Mouse (Mus musculus) MEL (cell line): ENCODE results near the gene Glod4. TPM values are rescaled to one million over a fixed set of nuclear protein-coding genes. Genes with fewer than 3 reads are reported as not detected.

Experiments used
- DNase-seq: peaks from one replicate; pipeline ENCODE4 v3.0.0; 2011; ENCODE audit warnings: low read depth, low spot score
- H3K27ac ChIP-seq: 2 replicates; pipeline ENCODE4 v1.5.1; 2012; ENCODE audit warnings: low read depth, mild to moderate bottlenecking, control low read depth, low read length, moderate library complexity; ENCODE audit not compliant: control insufficient read depth
- H3K27me3 ChIP-seq, 2 experiments: fragments of 150-350 bp in 1 of 2; sonication (generic) in 1 of 2; 2 replicates each; pipeline ENCODE4 v1.6.1; 2012; ENCODE audit warnings: low read length in 2 of 2, mild to moderate bottlenecking in 2 of 2, improper control_type of control experiment in 1 of 2, moderate library complexity in 1 of 2; ENCODE audit not compliant: insufficient read depth in 2 of 2, control insufficient read depth in 1 of 2
- H3K36me3 ChIP-seq, 2 experiments: 2 replicates each; pipeline ENCODE4 v1.6.1; 2012 to 2014; ENCODE audit warnings: low read length in 2 of 2, improper control_type of control experiment in 1 of 2, inconsistent platforms in 1 of 2, mild to moderate bottlenecking in 1 of 2; ENCODE audit not compliant: insufficient read depth in 2 of 2, control insufficient read depth in 1 of 2
- H3K4me1 ChIP-seq, 2 experiments: fragments of 150-350 bp in 1 of 2; sonication (generic) in 1 of 2; 2 replicates each; pipeline ENCODE4 v1.6.1; 2012; ENCODE audit warnings: low read length in 2 of 2, improper control_type of control experiment in 1 of 2, mild to moderate bottlenecking in 1 of 2; ENCODE audit not compliant: insufficient read depth in 2 of 2, control insufficient read depth in 1 of 2
- H3K4me3 ChIP-seq, 2 experiments: fragments of 150-350 bp in 1 of 2; sonication (generic) in 1 of 2; 2 replicates each; pipeline ENCODE4 v1.5.1; 2012; ENCODE audit warnings: low read depth in 2 of 2, low read length in 2 of 2, mild to moderate bottlenecking in 2 of 2, moderate library complexity in 2 of 2, control low read depth in 1 of 2, improper control_type of control experiment in 1 of 2; ENCODE audit not compliant: control insufficient read depth in 1 of 2, insufficient read depth in 1 of 2
- H3K79me2 ChIP-seq: 2 replicates; pipeline ENCODE4 v1.6.1; 2012; ENCODE audit warnings: mild to moderate bottlenecking, low read length, moderate library complexity; ENCODE audit not compliant: control insufficient read depth, poor library complexity, insufficient read depth
- H3K9ac ChIP-seq: 2 replicates; pipeline ENCODE4 v1.6.1; 2012; ENCODE audit warnings: low read depth, mild to moderate bottlenecking, control low read depth, low read length, moderate library complexity; ENCODE audit not compliant: control insufficient read depth, poor library complexity, severe bottlenecking
- H3K9me3 ChIP-seq: fragments of 150-350 bp; sonication (generic); replicated peaks from 2 replicates; pipeline ENCODE4 v1.6.1; 2012; ENCODE audit warnings: mild to moderate bottlenecking, low read length, improper control_type of control experiment, moderate library complexity; ENCODE audit not compliant: insufficient read depth
- BHLHE40 ChIP-seq: IDR thresholded peaks from 2 replicates; pipeline ENCODE4 v1.6.1; 2012; ENCODE audit warnings: low read depth, mild to moderate bottlenecking, inconsistent platforms, low read length, improper control_type of control experiment, borderline replicate concordance
- CHD1 ChIP-seq: IDR thresholded peaks from 2 replicates; pipeline ENCODE4 v1.6.1; 2012; ENCODE audit warnings: low read depth, mild to moderate bottlenecking, inconsistent platforms, low read length, improper control_type of control experiment
- CHD2 ChIP-seq: IDR thresholded peaks from 2 replicates; pipeline ENCODE4 v1.6.1; 2011; ENCODE audit warnings: low read length, improper control_type of control experiment
- CTCF ChIP-seq, 3 experiments: IDR thresholded peaks in 2 of 3; conservative IDR thresholded peaks in 1 of 3; 2 replicates each; pipeline ENCODE4 v1.5.1; 2011 to 2012; ENCODE audit warnings: low read length in 3 of 3, low read depth in 2 of 3, mild to moderate bottlenecking in 2 of 3, improper control_type of control experiment in 1 of 3, inconsistent platforms in 1 of 3, mixed read lengths in 1 of 3, moderate library complexity in 1 of 3; ENCODE audit not compliant: control insufficient read depth in 1 of 3, insufficient read depth in 1 of 3, poor library complexity in 1 of 3, severe bottlenecking in 1 of 3
- E2F4 ChIP-seq: IDR thresholded peaks from 2 replicates; pipeline ENCODE4 v1.6.1; 2011; ENCODE audit warnings: low read depth, low read length, improper control_type of control experiment, borderline replicate concordance
- ELF1 ChIP-seq: IDR thresholded peaks from 2 replicates; pipeline ENCODE4 v1.6.1; 2014; ENCODE audit warnings: low read depth, mild to moderate bottlenecking, inconsistent platforms, low read length, improper control_type of control experiment, moderate library complexity
- EP300 ChIP-seq, 2 experiments: IDR thresholded peaks; 2 replicates each; pipeline ENCODE4 v1.6.1; 2011; ENCODE audit warnings: improper control_type of control experiment in 2 of 2, low read length in 2 of 2, low read depth in 1 of 2, mild to moderate bottlenecking in 1 of 2
- GABPA ChIP-seq: IDR thresholded peaks from 2 replicates; pipeline ENCODE4 v1.6.1; 2012; ENCODE audit warnings: low read depth, mild to moderate bottlenecking, inconsistent platforms, low read length, improper control_type of control experiment, moderate library complexity
- GATA1 ChIP-seq: IDR thresholded peaks from 2 replicates; pipeline ENCODE4 v1.6.1; 2011; ENCODE audit warnings: low read depth, low read length, improper control_type of control experiment
- JUND ChIP-seq: IDR thresholded peaks from 2 replicates; pipeline ENCODE4 v1.6.1; 2011; ENCODE audit warnings: low read depth, mild to moderate bottlenecking, improper control_type of control experiment, low read length
- KAT2A ChIP-seq: conservative IDR thresholded peaks from 2 replicates; pipeline ENCODE4 v1.6.1; 2012; ENCODE audit warnings: low read depth, low read length, improper control_type of control experiment, inconsistent platforms
- MAFK ChIP-seq: IDR thresholded peaks from 2 replicates; pipeline ENCODE4 v1.6.1; 2011; ENCODE audit warnings: low read depth, mild to moderate bottlenecking, low read length, improper control_type of control experiment, borderline replicate concordance
- MAX ChIP-seq: IDR thresholded peaks from 2 replicates; pipeline ENCODE4 v1.6.1; 2011; ENCODE audit warnings: low read length, improper control_type of control experiment
- MAZ ChIP-seq: IDR thresholded peaks from 2 replicates; pipeline ENCODE4 v1.6.1; 2012; ENCODE audit warnings: low read depth, mild to moderate bottlenecking, inconsistent platforms, low read length, improper control_type of control experiment
- MEF2A ChIP-seq: IDR thresholded peaks from 2 replicates; pipeline ENCODE4 v1.6.1; 2014; ENCODE audit warnings: low read depth, mild to moderate bottlenecking, inconsistent platforms, low read length, improper control_type of control experiment; ENCODE audit not compliant: poor library complexity, insufficient replicate concordance, severe bottlenecking; ENCODE audit errors: extremely low read depth
- MXI1 ChIP-seq: IDR thresholded peaks from 2 replicates; pipeline ENCODE4 v1.6.1; 2011; ENCODE audit warnings: mild to moderate bottlenecking, low read depth, low read length, improper control_type of control experiment
- MYB ChIP-seq: IDR thresholded peaks from 2 replicates; pipeline ENCODE4 v1.6.1; 2011; ENCODE audit warnings: mild to moderate bottlenecking, low read depth, low read length, improper control_type of control experiment
- MYC ChIP-seq: IDR thresholded peaks from 2 replicates; pipeline ENCODE4 v1.6.1; 2011; ENCODE audit warnings: low read depth, mild to moderate bottlenecking, low read length, improper control_type of control experiment, moderate library complexity
- NELFE ChIP-seq: IDR thresholded peaks from 2 replicates; pipeline ENCODE4 v1.6.1; 2011; ENCODE audit warnings: low read depth, low read length, improper control_type of control experiment
- POLR2A ChIP-seq, 2 experiments: IDR thresholded peaks; 2 replicates each; pipeline ENCODE4 v1.6.1; 2011 to 2012; ENCODE audit warnings: low read length in 2 of 2, mild to moderate bottlenecking in 2 of 2, control low read depth in 1 of 2, improper control_type of control experiment in 1 of 2, low read depth in 1 of 2, moderate library complexity in 1 of 2; ENCODE audit not compliant: control insufficient read depth in 1 of 2, insufficient read depth in 1 of 2, poor library complexity in 1 of 2
- POLR2AphosphoS2 ChIP-seq: IDR thresholded peaks from 2 replicates; pipeline ENCODE4 v1.6.1; 2011; ENCODE audit warnings: low read length, improper control_type of control experiment
- POLR2AphosphoS5 ChIP-seq: IDR thresholded peaks from 2 replicates; pipeline ENCODE4 v1.6.1; 2012; ENCODE audit warnings: low read depth, borderline replicate concordance, mild to moderate bottlenecking, inconsistent platforms, low read length, moderate library complexity, mixed read lengths
- SIN3A ChIP-seq: IDR thresholded peaks from 2 replicates; pipeline ENCODE4 v1.6.1; 2012; ENCODE audit warnings: low read length, improper control_type of control experiment, inconsistent platforms
- SMC3 ChIP-seq: IDR thresholded peaks from 2 replicates; pipeline ENCODE4 v1.6.1; 2011; ENCODE audit warnings: low read depth, low read length, improper control_type of control experiment
- TAL1 ChIP-seq: IDR thresholded peaks from 2 replicates; pipeline ENCODE4 v1.6.1; 2012; ENCODE audit warnings: mild to moderate bottlenecking, inconsistent platforms, low read length, moderate library complexity, mixed read lengths
- TBP ChIP-seq: IDR thresholded peaks from 2 replicates; pipeline ENCODE4 v1.8.0; 2011; ENCODE audit warnings: low read depth, low read length, improper control_type of control experiment
- TCF12 ChIP-seq: IDR thresholded peaks from 2 replicates; pipeline ENCODE4 v1.6.1; 2014; ENCODE audit warnings: low read depth, mild to moderate bottlenecking, inconsistent platforms, low read length, improper control_type of control experiment, moderate library complexity
- UBTF ChIP-seq: IDR thresholded peaks from 2 replicates; pipeline ENCODE4 v1.6.1; 2012; ENCODE audit warnings: low read depth, mild to moderate bottlenecking, inconsistent platforms, low read length, improper control_type of control experiment, moderate library complexity, borderline replicate concordance; ENCODE audit not compliant: insufficient read depth
- USF1 ChIP-seq: IDR thresholded peaks from 2 replicates; pipeline ENCODE4 v1.6.1; 2014; ENCODE audit warnings: low read depth, mild to moderate bottlenecking, inconsistent platforms, low read length, improper control_type of control experiment, moderate library complexity
- USF2 ChIP-seq, 2 experiments: IDR thresholded peaks; 2 replicates each; pipeline ENCODE4 v1.6.1; 2011 to 2012; ENCODE audit warnings: improper control_type of control experiment in 2 of 2, low read length in 2 of 2, borderline replicate concordance in 1 of 2, inconsistent platforms in 1 of 2, low read depth in 1 of 2, mild to moderate bottlenecking in 1 of 2; ENCODE audit not compliant: insufficient read depth in 1 of 2
- ZC3H11A ChIP-seq: IDR thresholded peaks from 2 replicates; pipeline ENCODE4 v1.6.1; 2012; ENCODE audit warnings: low read depth, mild to moderate bottlenecking, inconsistent platforms, low read length, improper control_type of control experiment
- ZKSCAN1 ChIP-seq: IDR thresholded peaks from 2 replicates; pipeline ENCODE4 v1.6.1; 2012; ENCODE audit warnings: low read depth, mild to moderate bottlenecking, inconsistent platforms, low read length, improper control_type of control experiment, moderate library complexity
- ZMIZ1 ChIP-seq: IDR thresholded peaks from 2 replicates; pipeline ENCODE4 v1.6.1; 2012; ENCODE audit warnings: low read depth, mild to moderate bottlenecking, inconsistent platforms, low read length, improper control_type of control experiment, moderate library complexity
- ZNF384 ChIP-seq: IDR thresholded peaks from 2 replicates; pipeline ENCODE4 v1.6.1; 2012; ENCODE audit warnings: low read depth, mild to moderate bottlenecking, inconsistent platforms, low read length, improper control_type of control experiment
- polyA plus RNA-seq, 2 experiments: library from polyadenylated mRNA; stranded (reverse) in 1 of 2; unstranded in 1 of 2; fragments of >175 nt in 1 of 2; fragments of >200 nt in 1 of 2; gene quantifications; 2 replicates each; pipeline versions ENCODE4 v1.2.1 to v1.2.4; 2012; ENCODE audit warnings: low replicate concordance in 2 of 2, low read depth in 1 of 2; ENCODE audit not compliant: insufficient read length in 2 of 2, insufficient read depth in 1 of 2, missing spikeins in 1 of 2
- total RNA-seq: library from RNA; depleted of rRNA; stranded (reverse); fragments of 300-350 nt; gene quantifications from 2 replicates; pipeline ENCODE4 v1.2.3, GENCODE M21; 2012; rRNA removed

The Glod4 gene
- total RNA-seq (139 and 143 TPM in 2 replicates), polyA plus RNA-seq (10 to 100 TPM in 1 of 2 experiments, not detected in 1; 63.9 TPM)

GRCm38 (mm10) chr11:76242901-76243810 lies at the start of gene Glod4, which contains the start of gene Mrm3:
Glod4 (minus strand) TSS chr11:76243725.
Mrm3 (plus strand) TSS chr11:76243715.
- H3K9ac ChIP-seq, result peak within 1 kb of the TSS; percentile 89
- H3K9me3 ChIP-seq, result no peaks in the 10 kb centered on the region
- no peaks in the 10 kb centered on the region for H3K27me3 ChIP-seq
- peak; percentile 96 for DNase-seq
- peaks cover 4 to 19% of the 10 kb centered on the region in 2 experiments; a peak in 3 of 4 replicates for H3K36me3 ChIP-seq
- H3K79me2 ChIP-seq, result peaks cover 29% of the 10 kb centered on the region
- peak within 1 kb of the TSS; percentile 40 for H3K27ac ChIP-seq
- peaks cover 0 to 12% of the 10 kb centered on the region in 2 experiments; a peak in 2 of 4 replicates for H3K4me1 ChIP-seq
- peak within 1 kb of the TSS; percentile 84 for H3K4me3 ChIP-seq
- TF ChIP-seq USF2 (IDR thresholded peaks at IDR 0.05; ENCODE audit: borderline replicate concordance in 1 of 2, insufficient read depth in 1 of 2, low read depth in 1 of 2, low read length in 2 of 2) (no peak), SIN3A (peak; percentile 98), POLR2A (IDR thresholded peaks at IDR 0.05; ENCODE audit: control insufficient read depth in 1 of 2, insufficient read depth in 1 of 2, low read depth in 1 of 2, low read length in 2 of 2, poor library complexity in 1 of 2) (peak; percentile 89 to 94), TCF12 (peak; percentile 75; the same call in 1 of the 2 replicates), ELF1 (peak; percentile 85), POLR2AphosphoS2 (peak; percentile 90), MXI1 (peak; percentile 98), EP300 (IDR thresholded peaks at IDR 0.05; ENCODE audit: low read depth in 1 of 2, low read length in 2 of 2) (no peak), GATA1 (peak; percentile 16; the same call in 1 of the 2 replicates), NELFE (peak; percentile 94), BHLHE40 (no peak), ZMIZ1 (no peak; the same call in 1 of the 2 replicates), MAX (peak; percentile 87), KAT2A (peak; percentile 63; the same call in 1 of the 2 replicates), MAFK (no peak), MEF2A (no peak), ZC3H11A (peak; percentile 32; the same call in 1 of the 2 replicates), CHD1 (peak; percentile 79; the same call in 1 of the 2 replicates), SMC3 (no peak), E2F4 (peak; percentile 75; the same call in 1 of the 2 replicates), JUND (no peak; the same call in 1 of the 2 replicates), MYB (no peak), TBP (peak; percentile 87), ZNF384 (no peak), MAZ (peak; percentile 61; the same call in 1 of the 2 replicates), USF1 (no peak), CTCF (IDR thresholded peaks at IDR 0.05 in 2 of 3, conservative IDR thresholded peaks at IDR 0.05 in 1 of 3; ENCODE audit: control insufficient read depth in 1 of 3, insufficient read depth in 1 of 3, low read depth in 2 of 3, low read length in 3 of 3, poor library complexity in 1 of 3, severe bottlenecking in 1 of 3) (no peak), ZKSCAN1 (no peak), POLR2AphosphoS5 (no peak), UBTF (0 out of 2 replicates have a peak, but pooled peaks have one; percentile 73), TAL1 (no peak), MYC (peak; percentile 90), CHD2 (no peak), GABPA (no peak)
